Mouse (Mus musculus) C2C12 (cell line): ENCODE measurements around the gene Ccnt2. TPM values are rescaled to one million over a fixed set of nuclear protein-coding genes. Genes with fewer than 3 reads are reported as not detected.
"Not testable (repeated sequence)": the region's sequence is repeated elsewhere in the genome, so short reads cannot be mapped to it uniquely, and the experiment has no call there.

Source experiments
- H3K27me3 ChIP-seq: one replicate; pipeline ENCODE4 v1.6.1; 2011; ENCODE audit not compliant: control insufficient read depth, insufficient read depth, insufficient read length
- H3K36me3 ChIP-seq: one replicate; pipeline ENCODE4 v1.6.1; 2011; ENCODE audit not compliant: control insufficient read depth, insufficient read depth
- H3K4me3 ChIP-seq: one replicate; pipeline ENCODE4 v1.5.1; 2011; ENCODE audit warnings: mild to moderate bottlenecking, control low read depth; ENCODE audit not compliant: poor library complexity, insufficient read depth, severe bottlenecking
- H3K79me2 ChIP-seq: one replicate; pipeline ENCODE4 v1.6.1; 2011; ENCODE audit not compliant: control insufficient read depth, insufficient read depth
- H3K79me3 ChIP-seq: one replicate; pipeline ENCODE4 v1.6.1; 2011; ENCODE audit warnings: low read depth, control low read depth
- H3ac ChIP-seq: one replicate; pipeline ENCODE3; 2011; ENCODE audit warnings: low read depth; ENCODE audit not compliant: control insufficient read depth, insufficient read length
- CEBPB ChIP-seq: IDR thresholded peaks from one replicate; pipeline ENCODE4 v1.6.1; 2011; ENCODE audit warnings: low read depth, mild to moderate bottlenecking, control low read depth, moderate library complexity
- CTCF ChIP-seq: IDR thresholded peaks from one replicate; pipeline ENCODE4 v1.5.1; 2011; ENCODE audit not compliant: control insufficient read depth, insufficient read depth, insufficient read length
- FOSL1 ChIP-seq: IDR thresholded peaks from one replicate; pipeline ENCODE4 v1.8.0; 2011; ENCODE audit warnings: mild to moderate bottlenecking, low read length; ENCODE audit not compliant: poor library complexity, insufficient read depth, severe bottlenecking
- MAX ChIP-seq: IDR thresholded peaks from one replicate; pipeline ENCODE4 v1.6.1; 2011; ENCODE audit warnings: mild to moderate bottlenecking, control low read depth
- MYOD1 ChIP-seq: IDR thresholded peaks from one replicate; pipeline ENCODE4 v1.6.1; 2011; ENCODE audit warnings: low read depth; ENCODE audit not compliant: control insufficient read depth, insufficient read length
- MYOG ChIP-seq: IDR thresholded peaks from one replicate; pipeline ENCODE4 v1.6.1; 2011; ENCODE audit not compliant: control insufficient read depth, insufficient read length; ENCODE audit errors: extremely low read depth
- USF1 ChIP-seq: IDR thresholded peaks from one replicate; pipeline ENCODE4 v1.6.1; 2011; ENCODE audit warnings: low read depth, mild to moderate bottlenecking, control low read depth, moderate library complexity
- polyA plus RNA-seq: library from polyadenylated mRNA; unstranded; fragments of >200 nt; fragmentation: generic; extraction: Trizol; gene quantifications from one replicate; pipeline ENCODE4 v1.2.1, GENCODE M21; 2012; ENCODE audit warnings: missing spikeins

Ccnt2 gene
- polyA plus RNA-seq, 1 experiment = 6.0 TPM

- H3K27me3 ChIP-seq = no peaks in the 10 kb centered on the region
- H3K79me3 ChIP-seq = no peaks in the 10 kb centered on the region
- TF ChIP-seq CTCF = no peak
- no peak for TF ChIP-seq MAX
- TF ChIP-seq MYOD1 = no peak
- TF ChIP-seq MYOG = no peak
- no peak for TF ChIP-seq FOSL1
- no peak for TF ChIP-seq CEBPB
- TF ChIP-seq USF1 = no peak
- no peak overlapping the region for H3K4me3 ChIP-seq
- no peak overlapping the region for H3ac ChIP-seq
- H3K36me3 ChIP-seq = no peaks in the 10 kb centered on the region
- H3K79me2 ChIP-seq = no peaks in the 10 kb centered on the region
Observed at GRCm38 (mm10) chr1:127735356-127735755, 38.6 kb upstream of the Ccnt2 start.

GRCm38 (mm10) chr1:127750401-127751102 lies 23.4 kb upstream of the Ccnt2 start:
- no peaks in the 10 kb centered on the region for H3K79me2 ChIP-seq
- no peak overlapping the region for H3K4me3 ChIP-seq
- H3ac ChIP-seq = no peak overlapping the region
- no peaks in the 10 kb centered on the region for H3K79me3 ChIP-seq
- H3K27me3 ChIP-seq = peaks cover 7% of the 10 kb centered on the region
- H3K36me3 ChIP-seq = no peaks in the 10 kb centered on the region
- TF ChIP-seq MYOD1 = no peak
- no peak for TF ChIP-seq MYOG
- no peak for TF ChIP-seq FOSL1
- no peak for TF ChIP-seq MAX
- TF ChIP-seq CEBPB = no peak
- TF ChIP-seq CTCF = no peak
- TF ChIP-seq USF1 = no peak

GRCm38 (mm10) chr1:127755806-127756205 lies 18.2 kb upstream of the Ccnt2 start:
- no peaks in the 10 kb centered on the region for H3K79me3 ChIP-seq
- H3K27me3 ChIP-seq = no peaks in the 10 kb centered on the region
- no peaks in the 10 kb centered on the region for H3K36me3 ChIP-seq
- no peak overlapping the region for H3ac ChIP-seq
- no peak overlapping the region for H3K4me3 ChIP-seq
- TF ChIP-seq CTCF (no peak), CEBPB (no peak), MAX (no peak), FOSL1 (no peak), USF1 (no peak), MYOG (no peak)
- H3K79me2 ChIP-seq = no peaks in the 10 kb centered on the region

- H3K79me2 ChIP-seq = no peaks in the 10 kb centered on the region
- no peaks in the 10 kb centered on the region for H3K79me3 ChIP-seq
- H3ac ChIP-seq = no peak overlapping the region
- no peak for TF ChIP-seq MAX
- no peak for TF ChIP-seq FOSL1
- no peak for TF ChIP-seq USF1
- no peak for TF ChIP-seq MYOG
- TF ChIP-seq CEBPB = no peak
- no peak for TF ChIP-seq CTCF
- no peak for TF ChIP-seq MYOD1
- H3K4me3 ChIP-seq = no peak overlapping the region
- H3K36me3 ChIP-seq = no peaks in the 10 kb centered on the region
- no peaks in the 10 kb centered on the region for H3K27me3 ChIP-seq
Observed at GRCm38 (mm10) chr1:127756331-127757163, 17.4 kb upstream of the Ccnt2 start.

GRCm38 (mm10) chr1:127757164-127757545 lies 16.8 kb upstream of the Ccnt2 start:
- not testable (repeated sequence) for H3K27me3 ChIP-seq, H3K36me3 ChIP-seq, H3K79me3 ChIP-seq

More at GRCm38 (mm10) chr1:127757164-127757545, 16.8 kb upstream of the Ccnt2 start:
- not testable (repeated sequence) for H3ac ChIP-seq, H3K4me3 ChIP-seq, H3K79me2 ChIP-seq
